Mouse (Mus musculus): ENCODE measurements around the gene C8b. TPM values are rescaled to one million over a fixed set of nuclear protein-coding genes. Genes with fewer than 3 reads are reported as not detected.

The C8b gene
- total RNA-seq, 4 experiments from 2014 or later: 0.21 TPM; not detected in 3

DNA sequence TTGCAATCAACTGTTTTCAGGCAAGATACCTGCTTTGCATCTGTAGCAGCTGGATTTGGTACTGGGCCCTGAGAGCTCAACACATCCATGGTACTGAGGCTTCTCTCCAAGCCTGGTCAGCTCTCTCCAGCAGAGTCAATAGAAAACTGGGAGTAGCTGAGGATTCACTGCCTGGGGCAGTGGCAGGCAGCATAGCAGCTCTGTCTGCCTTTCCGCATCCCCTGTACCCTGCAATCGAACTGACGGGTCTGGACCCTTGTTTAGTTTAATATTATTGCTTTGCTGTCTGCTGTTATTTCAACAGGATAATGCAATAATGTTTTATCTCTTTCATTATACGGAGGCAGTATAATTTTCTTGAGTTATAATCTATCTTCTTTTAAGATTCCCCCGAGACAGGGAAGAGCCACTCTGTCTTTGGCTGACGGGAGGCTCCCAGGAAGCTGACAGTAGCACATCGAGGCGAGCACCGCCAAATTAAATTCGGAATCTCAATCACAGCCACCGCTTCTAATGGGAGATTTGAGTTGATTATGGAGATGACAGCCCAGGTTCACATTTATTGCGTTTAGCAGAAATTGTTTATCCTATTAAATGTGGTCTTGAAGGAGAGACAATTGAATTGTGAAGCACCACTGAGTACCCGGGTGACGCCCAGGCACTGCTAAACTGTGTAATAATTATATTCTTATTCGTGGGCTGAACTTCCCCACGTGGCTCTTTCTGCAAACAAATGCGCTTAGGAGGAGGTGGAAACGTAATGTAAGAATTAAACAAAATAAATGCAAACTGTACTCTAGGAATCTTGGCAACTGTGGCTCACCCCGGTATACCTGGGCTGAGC lies 39.5 kb downstream of the C8b start:
- no peak for DNase-seq (ENCODE audit: low spot score in 2 of 2)

- DNase-seq (ENCODE audit: low spot score in 2 of 2): no peak
Observed at GRCm38 (mm10) chr4:104810710-104811286, 44.7 kb downstream of the C8b start.

GRCm38 (mm10) chr4:104813617-104814016 lies 47.5 kb downstream of the C8b start:
- DNase-seq (ENCODE audit: low spot score in 2 of 2): no peak

DNA sequence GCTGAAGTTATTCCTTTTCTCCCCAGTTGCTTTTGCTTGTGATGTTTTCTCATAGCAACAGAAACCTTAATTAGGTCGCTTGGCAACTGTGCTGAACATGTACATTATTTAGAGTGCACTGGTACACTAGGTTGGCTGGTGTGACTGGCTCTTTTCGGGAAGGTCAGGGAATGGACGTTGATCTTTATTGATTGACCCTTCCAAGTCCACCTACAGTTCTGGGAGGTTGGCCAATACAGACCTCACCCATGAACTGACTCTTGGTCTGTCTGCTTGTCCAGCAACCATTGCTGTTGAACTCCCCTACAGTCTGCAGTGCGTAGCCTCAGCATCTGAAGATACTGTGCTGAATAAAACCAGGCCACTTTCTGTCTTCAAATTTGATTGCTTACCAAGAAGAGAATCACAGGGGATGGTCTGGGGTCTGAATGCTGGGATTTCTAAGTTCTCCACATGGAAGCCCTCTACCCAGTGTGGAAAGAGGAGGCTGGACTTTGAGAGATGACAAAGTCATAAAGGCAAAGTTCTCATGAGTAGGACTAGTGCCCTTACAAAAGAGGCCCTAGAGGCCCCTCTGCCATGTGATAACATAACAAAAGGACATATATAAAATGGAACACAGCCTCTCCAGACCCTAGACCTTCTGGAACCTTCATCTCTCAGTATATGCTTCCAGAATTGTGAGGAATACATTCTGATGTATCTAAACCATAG lies 50.6 kb downstream of the C8b start:
- no peak for DNase-seq (ENCODE audit: low spot score in 2 of 2)

DNA sequence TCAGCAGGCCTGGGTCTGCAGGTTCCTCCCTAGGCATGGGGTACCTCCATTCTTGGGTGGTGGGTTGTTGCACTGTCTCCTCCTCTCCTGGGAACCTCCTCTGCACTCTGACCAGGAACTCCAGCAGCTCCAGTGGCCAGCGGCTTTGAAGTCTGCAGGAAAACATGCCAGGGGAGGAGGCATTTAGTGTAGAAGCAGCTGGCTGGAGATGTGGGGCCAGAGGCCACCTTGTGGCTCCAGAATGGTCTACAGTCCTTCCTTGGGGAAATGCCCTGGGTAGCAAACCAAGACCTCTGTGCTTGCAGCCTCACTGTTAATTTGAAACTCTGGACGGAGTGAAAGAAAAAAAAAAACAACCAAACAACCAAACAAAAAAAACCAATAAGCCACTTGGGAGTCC lies 51.4 kb downstream of the C8b start:
- no peak for DNase-seq (ENCODE audit: low spot score in 2 of 2)

DNA sequence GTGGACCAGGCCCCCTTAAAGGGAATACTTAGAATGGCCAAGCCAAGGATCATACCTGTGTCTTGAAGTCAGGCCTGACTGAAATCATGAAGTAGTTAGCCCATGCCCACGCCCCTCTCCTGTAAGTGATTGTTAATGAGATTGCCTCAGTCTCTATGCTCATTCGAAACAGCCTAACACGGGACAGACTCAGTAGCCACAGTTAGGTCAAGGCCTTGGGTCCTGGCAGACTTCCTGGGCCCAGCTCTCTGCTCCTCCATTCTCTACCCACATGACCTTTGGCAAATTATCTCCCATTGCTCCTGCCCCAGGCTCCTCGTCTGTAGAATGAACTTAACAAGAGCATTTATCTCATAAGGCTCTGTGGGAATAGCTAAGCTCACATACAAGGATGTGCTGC lies 52.9 kb downstream of the C8b start:
- DNase-seq (ENCODE audit: low spot score in 2 of 2): no peak

- DNase-seq (ENCODE audit: low spot score in 2 of 2): no peak
Observed at GRCm38 (mm10) chr4:104819891-104820290, 53.8 kb downstream of the C8b start.

DNA sequence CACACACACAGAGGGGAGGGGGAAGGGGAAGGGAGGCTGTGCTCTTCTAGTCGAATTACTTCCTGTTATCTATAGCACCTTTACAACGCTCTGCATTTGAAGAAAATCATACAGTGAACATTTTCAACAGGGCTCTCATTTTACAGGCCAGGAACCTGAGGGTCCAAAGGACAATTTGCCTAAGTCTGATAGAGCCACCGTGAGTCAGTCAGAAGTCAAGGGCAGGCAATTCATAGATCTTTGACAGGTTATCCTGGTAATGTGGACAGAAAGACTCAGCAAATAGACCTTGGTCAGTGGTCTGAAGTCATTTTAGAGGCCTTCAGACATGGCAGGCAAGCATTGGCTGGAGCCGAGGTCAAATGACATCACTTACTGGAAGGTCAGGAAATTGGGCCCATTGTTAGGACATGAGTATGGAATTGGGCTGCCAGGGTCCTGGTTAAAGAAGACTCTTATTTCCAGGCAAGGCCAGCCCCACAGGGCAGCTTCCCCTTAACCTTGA lies 57.5 kb downstream of the C8b start:
- no peak for DNase-seq (ENCODE audit: low spot score in 2 of 2)

DNA sequence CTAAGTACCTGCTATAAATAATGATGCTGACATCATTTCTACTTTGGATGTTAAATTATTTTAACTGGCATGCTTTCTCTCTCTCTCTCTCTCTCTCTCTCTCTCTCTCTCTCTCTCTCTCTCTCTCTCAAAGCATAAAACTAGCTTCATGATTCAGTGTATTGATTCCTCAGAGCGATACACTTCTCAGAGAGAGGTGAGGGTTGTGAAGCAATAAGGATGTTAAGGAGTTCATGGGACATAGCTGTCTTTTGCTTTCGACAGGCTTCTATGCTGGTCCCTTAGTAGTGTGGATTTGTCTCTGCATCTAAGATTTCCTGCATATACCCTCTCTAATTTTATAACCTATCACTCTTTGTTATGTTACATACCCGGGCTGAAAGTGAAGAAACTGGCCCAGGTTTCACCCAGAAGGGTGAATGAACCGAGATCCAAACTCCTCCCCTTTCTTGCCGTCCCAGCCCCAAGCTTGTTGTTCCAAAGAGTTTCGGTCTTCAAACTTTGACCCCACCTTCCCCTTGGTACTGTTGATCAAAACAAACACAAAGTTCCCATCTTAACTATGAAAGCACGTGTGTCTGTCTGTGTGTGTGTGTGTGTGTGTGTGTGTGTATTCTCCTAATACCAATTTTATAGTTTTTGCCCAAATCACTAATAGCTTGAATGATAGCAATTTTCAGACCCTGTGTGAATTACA lies 58.4 kb downstream of the C8b start:
- DNase-seq (ENCODE audit: low spot score in 2 of 2): no peak

DNA sequence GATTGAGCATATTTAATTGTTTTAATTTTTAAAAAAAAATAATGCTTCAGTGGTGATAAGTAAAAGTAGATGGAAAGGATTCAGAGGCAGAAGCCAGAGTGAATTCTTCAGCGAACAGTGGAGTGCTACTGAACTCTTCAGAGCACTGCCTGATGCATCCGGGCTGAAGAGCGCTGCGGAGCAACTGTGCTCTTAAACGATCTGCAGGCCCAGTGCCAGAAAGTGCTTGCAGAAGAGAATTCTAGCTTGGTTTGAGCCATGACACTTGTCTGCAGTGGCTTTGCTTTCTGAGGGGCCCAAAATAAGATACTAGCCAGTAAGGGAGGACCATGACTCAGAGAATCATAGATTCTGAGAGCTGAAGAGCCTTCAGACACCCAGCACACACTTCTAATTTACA lies 62.8 kb downstream of the C8b start:
- peak in 1 of 2 experiments; percentile 18 for DNase-seq (ENCODE audit: low spot score in 2 of 2)

- DNase-seq (ENCODE audit: low spot score in 2 of 2): peak in 1 of 2 experiments; percentile 9
Observed at GRCm38 (mm10) chr4:104835096-104835495, 69.0 kb downstream of the C8b start.

GRCm38 (mm10) chr4:104838342-104838741 lies 72.2 kb downstream of the C8b start:
- no peak for DNase-seq (ENCODE audit: low spot score in 2 of 2)

DNA sequence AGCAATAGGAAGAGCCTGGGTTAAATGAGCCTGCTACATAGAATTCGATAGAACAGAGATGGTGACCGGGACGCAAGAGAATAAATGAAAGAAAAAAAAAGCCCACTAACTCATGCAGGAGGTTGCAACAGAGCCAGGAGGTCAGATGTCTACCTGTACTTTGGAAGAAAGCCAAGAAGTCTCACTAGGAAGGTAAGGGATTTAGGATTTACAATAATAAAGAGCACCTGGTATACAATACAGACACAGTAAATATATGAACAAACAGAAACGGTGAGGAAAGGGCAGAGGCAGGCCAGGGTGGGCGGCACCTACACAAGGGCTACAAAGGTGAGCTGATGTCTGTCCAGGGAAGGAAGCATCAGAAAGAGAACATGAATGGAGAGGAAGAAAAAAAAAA lies 76.1 kb downstream of the C8b start:
- no peak for DNase-seq (ENCODE audit: low spot score in 2 of 2)

DNA sequence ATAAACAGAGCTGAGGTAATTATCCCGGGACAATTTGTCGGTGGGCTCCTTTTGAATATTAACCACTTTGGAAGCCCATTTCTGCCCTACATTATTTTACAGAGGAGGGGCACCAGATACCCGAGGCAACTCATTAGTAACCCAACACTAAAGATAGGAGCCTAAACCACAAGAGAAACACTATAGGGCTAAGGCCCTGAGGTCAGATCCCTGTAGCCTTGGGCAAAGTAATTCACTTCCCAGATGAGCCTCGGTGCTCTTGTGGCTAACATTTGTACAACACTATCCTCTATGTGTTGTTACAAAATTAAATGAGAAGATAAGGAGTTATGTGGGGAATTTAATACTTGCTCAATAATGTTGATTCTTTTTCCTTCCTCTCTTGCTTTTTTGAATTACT lies 77.4 kb downstream of the C8b start:
- DNase-seq (ENCODE audit: low spot score in 2 of 2): no peak

Other genes starting within 250 kb of the C8b start
- not detected for gene Gm17662, start 91.0 kb downstream of the C8b start, total RNA-seq (2022)
- not detected for gene C8a, start 110.1 kb downstream of the C8b start, total RNA-seq (2022)
- gene Fyb2, start 147.1 kb downstream of the C8b start, total RNA-seq (2022): 1 to 10 TPM; 2.3 to 3.3 (median 2.6) TPM